Mouse (Mus musculus) midbrain, embryonic 14.5 days (tissue): Measurements from ENCODE around the gene Piwil4. TPM values are rescaled to one million over a fixed set of nuclear protein-coding genes. Genes with fewer than 3 reads are reported as not detected.

Source experiments
- ATAC-seq: fragments of 200-750 bp; cut with Nextera tagmentation; 2 replicates; pipeline ENCODE4 v1.8.0; 2017; ENCODE audit warnings: moderate number of reproducible peaks, moderate library complexity; ENCODE audit not compliant: low FRiP score, low TSS enrichment
- DNase-seq: peaks from one replicate; pipeline ENCODE4 v3.0.0-alpha.2; 2015
- H3K27ac ChIP-seq: fragments of 300-500 bp; sonication (generic); replicated peaks from 2 replicates; pipeline ENCODE4 v1.5.1; 2014; ENCODE audit warnings: mild to moderate bottlenecking, low read depth, low read length, moderate library complexity
- H3K27me3 ChIP-seq: fragments of 300-500 bp; sonication (generic); 2 replicates; pipeline ENCODE4 v1.6.1; 2014; ENCODE audit warnings: low read length, control low read depth, mixed read lengths; ENCODE audit not compliant: control insufficient read depth, insufficient read depth
- H3K36me3 ChIP-seq: fragments of 300-500 bp; sonication (generic); 2 replicates; pipeline ENCODE4 v1.6.1; 2014; ENCODE audit warnings: low read length, control low read depth; ENCODE audit not compliant: control insufficient read depth, insufficient read depth
- H3K4me1 ChIP-seq: fragments of 300-500 bp; sonication (generic); 2 replicates; pipeline ENCODE4 v1.6.1; 2014; ENCODE audit warnings: mild to moderate bottlenecking, antibody characterized with exemption, low read length, control low read depth; ENCODE audit not compliant: control insufficient read depth, insufficient read depth
- H3K4me2 ChIP-seq: fragments of 300-500 bp; sonication (generic); 2 replicates; pipeline ENCODE4 v1.6.1; 2014; ENCODE audit warnings: mild to moderate bottlenecking, low read length, moderate library complexity
- H3K4me3 ChIP-seq: fragments of 300-500 bp; sonication (generic); replicated peaks from 2 replicates; pipeline ENCODE4 v1.5.1; 2014; ENCODE audit warnings: low read depth, low read length
- H3K9ac ChIP-seq: fragments of 300-500 bp; sonication (generic); replicated peaks from 2 replicates; pipeline ENCODE4 v1.6.1; 2014; ENCODE audit warnings: mild to moderate bottlenecking, low read length, moderate library complexity
- H3K9me3 ChIP-seq: fragments of 300-500 bp; sonication (generic); 2 replicates; pipeline ENCODE4 v1.6.1; 2016; ENCODE audit warnings: low read length, control low read depth, mixed read lengths; ENCODE audit not compliant: control insufficient read depth
- WGBS: fragments of 180-500 bp; shearing (Covaris S2); extraction: QIAGEN DNeasy Blood & Tissue Kit; methylation state at CpG from one replicate; pipeline ENCODE4 v1.1.7; 2014; 5-methylcytosine and 5-hydroxymethylcytosine counted together
- polyA plus RNA-seq: library from polyadenylated mRNA; unstranded; fragments of >200 nt; fragmentation: Nextera tagmentation; extraction: Ambion mirVana; gene quantifications from 2 replicates; pipeline ENCODE4 v1.2.1, GENCODE M21; 2014

Gene Piwil4
- polyA plus RNA-seq, 1 experiment from 2014 or later: 0.41 TPM

DNA sequence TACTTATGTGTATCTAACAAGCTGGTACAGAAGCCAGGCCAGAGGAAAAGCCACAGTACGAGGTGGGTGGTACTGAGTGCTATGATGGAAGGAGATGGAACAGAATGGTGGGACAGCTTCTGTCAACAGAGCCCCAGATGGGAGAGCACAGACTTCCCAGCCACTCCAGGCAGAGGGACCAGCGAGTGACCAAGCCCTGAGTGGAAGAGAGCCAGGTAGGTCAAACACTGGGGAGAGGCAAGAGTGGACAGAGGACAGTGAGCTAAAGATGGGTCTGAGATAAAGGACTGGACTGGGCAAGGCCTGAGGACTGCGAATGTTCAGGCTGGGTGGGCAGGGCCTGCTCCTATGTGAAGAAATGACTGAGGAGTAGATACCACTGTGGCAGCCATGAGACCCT is 72.2 kb downstream of the Piwil4 start:
- Histone ChIP-seq H3K27ac (no peak overlapping the region), H3K9ac (no peak overlapping the region), H3K4me2 (no peak overlapping the region), H3K4me3 (no peak overlapping the region), H3K4me1 (no peaks in the 10 kb centered on the region), H3K36me3 (no peaks in the 10 kb centered on the region), H3K9me3 (no peaks in the 10 kb centered on the region), H3K27me3 (no peaks in the 10 kb centered on the region)
- WGBS: 86% methylated on average over 3 of the region's 3 CpGs
- DNase-seq (no peak), ATAC-seq (no peak)

DNA sequence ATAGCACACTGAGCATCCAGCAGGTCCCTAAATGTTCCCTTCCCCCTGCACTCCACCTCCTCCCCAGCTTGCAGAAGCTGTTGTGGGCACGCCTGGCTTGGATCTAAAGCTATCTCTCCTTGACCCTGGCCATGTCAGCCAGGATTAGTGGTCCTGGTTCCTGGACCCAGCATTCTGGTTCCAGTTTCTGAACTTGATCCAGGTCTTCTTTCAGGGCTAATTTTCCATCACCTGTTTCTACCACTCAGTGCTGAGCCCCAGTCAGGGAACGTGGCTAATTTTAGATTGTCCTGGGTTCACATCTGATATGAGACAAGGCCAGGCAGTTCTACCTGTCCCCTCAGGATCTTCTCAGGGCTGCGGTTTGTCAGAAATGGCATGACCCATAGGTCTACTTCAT is 74.5 kb downstream of the Piwil4 start:
- H3K9me3 ChIP-seq: no peaks in the 10 kb centered on the region
- ATAC-seq: no peak

DNA sequence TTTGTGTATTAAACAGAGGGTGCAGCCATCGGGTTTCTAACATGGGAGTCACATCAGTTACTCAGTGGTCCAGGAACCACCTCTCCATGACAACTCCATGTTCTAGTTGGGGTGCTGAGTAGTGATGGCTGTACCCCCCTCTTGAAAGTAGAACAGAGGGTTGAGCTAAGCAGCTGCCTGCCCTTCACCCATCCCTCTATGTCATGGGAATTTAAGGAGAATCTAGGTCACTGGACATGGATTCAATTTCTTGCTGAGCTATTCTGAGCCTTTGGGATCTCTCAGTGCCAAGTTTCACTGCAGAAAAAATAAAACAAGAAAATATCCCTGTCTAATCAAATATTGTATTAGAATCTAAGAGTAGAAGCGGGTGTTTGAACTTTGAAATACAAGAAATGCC is 76.9 kb downstream of the Piwil4 start:
- H3K9me3 ChIP-seq: no peaks in the 10 kb centered on the region
- H3K9ac ChIP-seq: no peak overlapping the region
- no peaks in the 10 kb centered on the region for H3K36me3 ChIP-seq
- H3K27ac ChIP-seq: no peak overlapping the region
- H3K4me2 ChIP-seq: no peak overlapping the region
- H3K4me1 ChIP-seq: no peaks in the 10 kb centered on the region
- ATAC-seq (no peak), DNase-seq (no peak)
- H3K27me3 ChIP-seq: no peaks in the 10 kb centered on the region
- H3K4me3 ChIP-seq: no peak overlapping the region
- 94% methylated on average over 2 of the region's 2 CpGs for WGBS

More for the DNA sequence above, 74.5 kb downstream of the Piwil4 start:
- no peak overlapping the region for H3K4me3 ChIP-seq
- H3K4me1 ChIP-seq: no peaks in the 10 kb centered on the region
- no peak overlapping the region for H3K9ac ChIP-seq
- no peaks in the 10 kb centered on the region for H3K27me3 ChIP-seq
- H3K4me2 ChIP-seq: no peak overlapping the region
- whole genome bisulfite sequencing: 89% methylated on average over 3 of the region's 3 CpGs
- DNase-seq: no peak
- H3K36me3 ChIP-seq: no peaks in the 10 kb centered on the region
- H3K27ac ChIP-seq: no peak overlapping the region

DNA sequence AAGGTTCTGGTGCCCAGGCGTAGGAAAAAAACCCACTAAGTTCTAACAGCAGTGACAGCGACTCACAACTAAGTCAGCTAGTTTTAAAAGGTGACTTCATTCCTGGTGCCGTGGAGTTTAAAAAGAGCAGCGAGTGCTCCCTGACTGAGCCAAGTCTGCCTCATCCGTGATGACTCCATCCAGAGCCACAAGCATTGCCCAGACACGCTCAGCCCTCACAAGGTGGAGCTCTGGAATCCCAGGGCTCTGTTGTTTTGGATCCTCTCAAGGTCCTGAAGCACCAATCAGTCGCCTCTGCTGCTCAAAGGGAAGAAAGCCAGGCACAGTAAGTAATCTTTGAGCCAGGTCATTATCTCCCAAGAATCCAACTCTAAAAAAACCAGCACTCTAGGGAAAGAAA is 77.7 kb downstream of the Piwil4 start:
- WGBS: 71% methylated on average over 7 of the region's 7 CpGs
- ATAC-seq: no peak

DNA sequence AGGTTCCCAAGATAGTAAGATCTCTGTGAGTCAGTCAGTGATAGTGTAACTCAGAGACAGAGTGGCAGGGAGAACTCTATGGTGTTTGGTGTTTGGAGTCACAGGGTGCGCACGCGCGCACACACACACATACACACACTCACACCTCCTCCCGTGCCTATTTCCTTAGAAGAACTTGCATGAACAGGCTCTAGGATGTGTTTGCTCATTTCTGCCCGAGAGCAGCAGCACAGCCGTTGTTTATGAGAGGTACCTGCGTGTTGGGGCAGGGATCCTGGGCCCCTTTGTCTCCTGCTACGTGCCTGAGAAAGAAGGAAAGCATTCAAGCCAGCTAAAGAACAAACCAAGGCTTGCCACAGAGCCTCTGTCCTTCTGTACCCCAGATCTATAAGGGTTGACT is 78.4 kb downstream of the Piwil4 start:
- Histone ChIP-seq H3K27ac (no peak overlapping the region), H3K4me3 (no peak overlapping the region), H3K4me1 (no peaks in the 10 kb centered on the region), H3K9me3 (no peaks in the 10 kb centered on the region), H3K4me2 (no peak overlapping the region), H3K9ac (no peak overlapping the region), H3K36me3 (no peaks in the 10 kb centered on the region), H3K27me3 (no peaks in the 10 kb centered on the region)
- DNase-seq (no peak), ATAC-seq (no peak)
- 87% methylated on average over 9 of the region's 9 CpGs for WGBS

More for the DNA sequence above, 77.7 kb downstream of the Piwil4 start:
- H3K36me3 ChIP-seq: no peaks in the 10 kb centered on the region
- no peak overlapping the region for H3K4me3 ChIP-seq
- H3K9me3 ChIP-seq: no peaks in the 10 kb centered on the region
- H3K4me2 ChIP-seq: no peak overlapping the region
- H3K27ac ChIP-seq: no peak overlapping the region
- H3K4me1 ChIP-seq: no peaks in the 10 kb centered on the region
- no peak for DNase-seq
- no peaks in the 10 kb centered on the region for H3K27me3 ChIP-seq
- H3K9ac ChIP-seq: no peak overlapping the region

DNA sequence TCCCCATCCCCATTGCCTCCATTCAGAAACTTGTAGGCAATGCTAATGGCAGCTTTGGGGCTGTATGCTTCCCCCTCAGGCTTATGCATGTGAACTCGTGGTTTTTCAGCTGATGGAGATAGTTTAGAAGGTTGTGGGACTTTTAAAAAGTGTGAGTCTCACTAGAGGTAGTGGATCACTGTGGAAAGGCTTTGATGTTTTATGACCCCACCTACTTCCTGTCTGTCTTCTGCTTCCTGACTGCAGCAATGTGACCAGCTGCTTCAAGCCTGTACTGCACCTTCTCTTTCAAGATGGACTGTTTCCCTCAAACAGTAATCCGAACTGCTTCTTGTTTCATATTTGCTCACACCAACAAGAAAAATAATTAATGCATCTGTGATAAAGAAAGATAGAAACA is 82.6 kb downstream of the Piwil4 start:
- DNase-seq (no peak), ATAC-seq (no peak)
- Histone ChIP-seq H3K4me3 (no peak overlapping the region), H3K27ac (no peak overlapping the region), H3K9me3 (no peaks in the 10 kb centered on the region), H3K4me2 (no peak overlapping the region), H3K36me3 (no peaks in the 10 kb centered on the region), H3K9ac (no peak overlapping the region), H3K27me3 (no peaks in the 10 kb centered on the region), H3K4me1 (no peaks in the 10 kb centered on the region)
- 58% methylated on average over 2 of the region's 2 CpGs for WGBS

DNA sequence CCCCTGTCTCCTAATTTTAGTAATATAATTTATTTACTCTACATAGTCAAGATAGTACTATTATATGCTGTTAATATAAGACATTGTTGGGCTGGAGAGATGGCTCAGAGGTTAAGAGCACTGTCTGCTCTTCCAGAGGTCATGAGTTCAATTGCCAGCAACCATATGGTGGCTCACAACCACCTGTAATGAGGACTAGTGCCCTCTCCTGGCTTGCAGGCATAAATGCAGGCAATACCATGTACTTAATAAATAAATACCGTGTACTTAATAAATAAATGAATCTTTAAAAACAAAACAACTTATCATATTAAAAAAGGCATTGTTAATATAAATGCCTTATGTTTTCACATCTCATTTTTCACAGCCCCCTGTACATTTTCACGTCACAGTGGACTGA is 86.5 kb downstream of the Piwil4 start:
- ATAC-seq: no peak
- H3K9ac ChIP-seq: no peak overlapping the region
- H3K36me3 ChIP-seq: no peaks in the 10 kb centered on the region
- H3K27me3 ChIP-seq: no peaks in the 10 kb centered on the region
- H3K4me3 ChIP-seq: no peak overlapping the region
- no peaks in the 10 kb centered on the region for H3K4me1 ChIP-seq
- H3K27ac ChIP-seq: no peak overlapping the region
- no peak for DNase-seq
- no peaks in the 10 kb centered on the region for H3K9me3 ChIP-seq
- H3K4me2 ChIP-seq: no peak overlapping the region
- 83% methylated on average over 2 of the region's 2 CpGs for WGBS

DNA sequence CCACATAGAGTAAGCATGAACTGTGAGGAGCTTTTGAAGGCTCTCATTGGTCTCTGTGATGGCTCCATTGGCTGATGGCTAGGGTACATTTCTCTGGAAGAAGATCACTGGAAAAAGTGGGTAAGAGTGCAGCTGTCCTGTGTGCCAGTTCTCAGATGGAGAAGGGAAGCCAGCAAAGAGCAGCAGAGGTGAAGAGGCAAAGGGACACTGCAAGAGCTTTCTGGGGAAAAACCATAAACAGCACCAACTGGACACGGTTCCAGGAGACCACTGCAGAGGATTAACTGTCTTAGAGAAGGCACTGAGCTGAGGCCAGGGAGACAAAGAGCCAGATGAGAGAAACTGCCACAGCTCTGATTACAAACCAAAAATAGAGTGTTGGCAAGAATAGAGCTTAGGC is 87.8 kb downstream of the Piwil4 start:
- Histone ChIP-seq H3K4me1 (no peaks in the 10 kb centered on the region), H3K4me2 (no peak overlapping the region), H3K9me3 (no peaks in the 10 kb centered on the region), H3K36me3 (no peaks in the 10 kb centered on the region), H3K9ac (no peak overlapping the region), H3K27me3 (no peaks in the 10 kb centered on the region), H3K27ac (no peak overlapping the region), H3K4me3 (no peak overlapping the region)
- 27% methylated on average over 1 of the region's 1 CpGs for WGBS
- no peak for DNase-seq
- no peak for ATAC-seq

DNA sequence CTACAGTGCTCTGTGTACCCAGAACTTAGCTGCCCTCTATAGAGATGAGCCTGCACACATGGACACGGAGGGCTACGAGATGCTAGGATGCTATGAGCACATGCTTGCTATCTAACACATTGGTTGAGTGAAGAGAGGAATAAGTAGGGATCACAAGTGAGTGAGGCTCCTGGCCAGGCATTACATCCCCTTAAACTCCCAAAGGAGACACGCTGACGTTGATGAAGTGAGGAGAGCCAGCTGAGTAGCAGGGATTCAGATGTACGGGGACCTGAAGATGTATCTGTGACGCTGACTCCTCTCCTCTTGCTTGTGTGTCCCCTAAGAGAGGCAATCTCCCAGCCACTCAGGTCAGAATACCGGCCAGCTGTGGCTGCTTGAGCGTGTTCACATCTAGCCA is 92.7 kb downstream of the Piwil4 start:
- Histone ChIP-seq H3K9ac (no peak overlapping the region), H3K4me2 (no peak overlapping the region), H3K4me1 (peaks cover 9% of the 10 kb centered on the region; the same call in 1 of the 2 replicates), H3K36me3 (no peaks in the 10 kb centered on the region), H3K27ac (no peak overlapping the region), H3K9me3 (no peaks in the 10 kb centered on the region), H3K27me3 (no peaks in the 10 kb centered on the region), H3K4me3 (no peak overlapping the region)
- DNase-seq: no peak
- no peak for ATAC-seq
- WGBS: 90% methylated on average over 8 of the region's 8 CpGs
